Mouse (Mus musculus) heart, embryonic 11.5 days (tissue): ENCODE measurements at regions not wholly inside any gene's neighbourhood (a gene's known extent, or its start where the extent isn't known, plus 50 kb on each side); places are given as distances from the start of the nearest gene placed in this dataset.

Experiments used
- ATAC-seq: fragments of 200-750 bp; cut with Nextera tagmentation; replicated peaks from 2 replicates; pipeline ENCODE4 v1.8.0; 2017; ENCODE audit warnings: moderate library complexity; ENCODE audit not compliant: insufficient number of reproducible peaks, low FRiP score, low TSS enrichment
- H3K27ac ChIP-seq: fragments of 300-500 bp; sonication (generic); 2 replicates; pipeline ENCODE4 v1.5.1; 2014; ENCODE audit warnings: mild to moderate bottlenecking, low read depth, low read length
- H3K27me3 ChIP-seq: fragments of 300-500 bp; sonication (generic); 2 replicates; pipeline ENCODE4 v1.6.1; 2014; ENCODE audit warnings: mild to moderate bottlenecking, low read length, mixed read lengths; ENCODE audit not compliant: control insufficient read depth, insufficient read depth
- H3K36me3 ChIP-seq: fragments of 300-500 bp; sonication (generic); 2 replicates; pipeline ENCODE4 v1.6.1; 2014; ENCODE audit warnings: mild to moderate bottlenecking, low read length, moderate library complexity, mixed read lengths; ENCODE audit not compliant: control insufficient read depth, insufficient read depth
- H3K4me1 ChIP-seq: fragments of 300-500 bp; sonication (generic); 2 replicates; pipeline ENCODE4 v1.6.1; 2014; ENCODE audit warnings: low read length; ENCODE audit not compliant: control insufficient read depth, insufficient read depth
- H3K4me2 ChIP-seq: fragments of 300-500 bp; sonication (generic); 2 replicates; pipeline ENCODE4 v1.6.1; 2014; ENCODE audit warnings: mild to moderate bottlenecking, moderate library complexity
- H3K4me3 ChIP-seq: fragments of 300-500 bp; sonication (generic); 2 replicates; pipeline ENCODE4 v1.5.1; 2014; ENCODE audit warnings: low read depth, low read length
- H3K9ac ChIP-seq: fragments of 300-500 bp; sonication (generic); 2 replicates; pipeline ENCODE4 v1.6.1; 2014; ENCODE audit warnings: mild to moderate bottlenecking, low read depth, low read length, moderate library complexity
- H3K9me3 ChIP-seq: fragments of 300-500 bp; sonication (generic); replicated peaks from 2 replicates; pipeline ENCODE4 v1.6.1; 2016; ENCODE audit warnings: low read length; ENCODE audit not compliant: control insufficient read depth
- WGBS: fragments of 180-500 bp; shearing (Covaris S2); extraction: QIAGEN DNeasy Blood & Tissue Kit; methylation state at CpG from one replicate; pipeline ENCODE4 v1.1.7; 2014; ENCODE audit not compliant: insufficient replicate concordance; 5-methylcytosine and 5-hydroxymethylcytosine counted together

DNA sequence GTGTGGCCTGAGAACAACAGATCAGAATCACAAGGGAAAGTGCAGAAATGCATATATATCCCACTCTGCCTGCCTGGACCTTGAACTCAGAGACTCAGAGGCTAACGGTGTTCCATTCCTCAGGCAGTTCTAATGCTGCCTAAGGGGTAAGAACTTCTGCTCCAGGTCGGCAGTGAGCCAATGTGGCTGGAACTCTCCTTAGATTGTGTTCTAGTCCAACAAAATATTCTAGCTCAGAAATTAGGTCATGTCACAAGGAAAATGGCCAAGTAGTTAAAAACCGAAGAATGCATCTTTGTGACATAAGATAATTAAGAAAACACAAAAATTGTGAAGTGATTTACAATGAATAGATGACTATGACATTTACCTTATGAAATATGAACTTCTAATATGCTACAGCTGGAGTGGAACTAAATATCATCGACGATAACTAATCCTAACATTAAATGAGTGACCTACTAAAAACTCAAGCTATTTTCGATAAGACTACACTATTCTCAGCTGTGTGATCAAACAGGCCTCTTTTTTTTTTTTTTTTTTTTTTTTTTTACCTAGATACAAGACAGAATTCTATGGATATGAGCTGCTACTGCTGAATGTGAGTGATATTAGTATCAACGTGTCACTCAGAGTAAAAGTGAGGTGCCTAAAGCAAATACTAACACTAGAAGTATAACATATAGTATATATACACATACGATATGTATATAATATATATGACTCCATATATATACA lies 315.1 kb upstream of the Map3k7 start:
- Histone ChIP-seq H3K36me3 (no peaks in the 10 kb centered on the region), H3K4me2 (no peak overlapping the region), H3K9ac (no peak overlapping the region), H3K27ac (no peak overlapping the region), H3K27me3 (no peaks in the 10 kb centered on the region), H3K4me3 (no peak overlapping the region), H3K9me3 (no peaks in the 10 kb centered on the region), H3K4me1 (no peaks in the 10 kb centered on the region)
- ATAC-seq = no peak
- WGBS = 85% methylated on average over 8 of the region's 8 CpGs

DNA sequence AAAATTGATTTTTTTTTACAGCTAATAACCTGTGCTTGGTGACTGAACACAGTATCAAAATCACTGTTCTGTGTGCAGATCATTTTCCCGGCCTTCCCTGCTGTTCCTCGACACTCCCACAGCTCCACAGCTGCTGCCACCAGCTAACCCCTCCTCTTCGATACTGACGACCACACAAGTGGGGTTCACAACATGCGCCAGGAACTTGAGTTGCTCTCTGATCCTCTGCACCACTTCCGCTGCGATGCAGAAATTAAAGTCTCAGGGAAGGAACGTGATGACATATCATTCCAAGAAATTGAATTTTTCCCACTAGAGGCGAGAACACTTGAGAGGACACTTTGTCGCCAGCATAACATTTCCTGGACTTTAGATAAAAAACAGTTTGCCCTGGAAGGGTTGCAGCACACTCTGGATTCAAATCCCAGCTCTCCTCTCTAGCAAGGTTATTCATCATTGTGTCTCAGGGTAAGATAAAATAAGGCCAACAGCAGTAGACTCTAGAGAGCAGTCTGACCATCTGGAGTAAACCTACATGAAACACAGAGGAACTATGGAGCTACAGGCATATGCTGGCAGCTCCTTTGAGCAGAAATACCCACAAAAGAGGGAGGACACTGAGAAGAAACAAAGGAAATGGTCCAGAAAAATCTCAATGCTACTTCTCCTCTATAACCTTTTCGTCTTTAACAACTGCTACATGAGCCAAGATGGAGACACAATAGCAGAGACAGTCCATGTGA lies 308.4 kb upstream of the Map3k7 start:
- Histone ChIP-seq H3K4me1 (no peaks in the 10 kb centered on the region), H3K9ac (no peak overlapping the region), H3K4me2 (no peak overlapping the region), H3K36me3 (no peaks in the 10 kb centered on the region), H3K4me3 (no peak overlapping the region), H3K27ac (no peak overlapping the region), H3K9me3 (no peaks in the 10 kb centered on the region), H3K27me3 (no peaks in the 10 kb centered on the region)
- ATAC-seq = no peak
- WGBS = 56% methylated on average over 11 of the region's 11 CpGs

DNA sequence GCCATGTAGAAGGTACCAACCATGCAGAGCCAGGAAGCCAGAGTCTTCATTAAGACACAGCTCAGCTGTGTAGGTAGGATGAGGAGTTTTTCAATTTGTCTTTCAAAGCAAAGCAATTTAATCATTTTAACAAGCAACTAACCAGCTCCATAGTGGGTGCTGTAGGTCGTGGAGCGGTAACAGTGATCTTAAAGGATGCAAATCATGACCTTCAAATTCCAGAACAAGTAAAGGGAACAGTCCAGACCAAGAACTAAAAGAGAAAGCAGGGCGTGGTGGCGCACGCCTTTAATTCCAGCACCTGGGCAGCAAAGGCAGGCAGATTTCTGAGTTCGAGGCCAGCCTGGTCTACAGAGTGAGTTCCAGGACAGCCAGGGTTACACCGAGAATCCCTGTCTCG lies 307.8 kb upstream of the Map3k7 start:
- no peaks in the 10 kb centered on the region for H3K9me3 ChIP-seq
- no peak overlapping the region for H3K4me3 ChIP-seq
- H3K27ac ChIP-seq = no peak overlapping the region
- H3K36me3 ChIP-seq = no peaks in the 10 kb centered on the region
- no peak for ATAC-seq
- no peak overlapping the region for H3K4me2 ChIP-seq
- 90% methylated on average over 8 of the region's 8 CpGs for WGBS
- H3K4me1 ChIP-seq = no peaks in the 10 kb centered on the region
- no peaks in the 10 kb centered on the region for H3K27me3 ChIP-seq
- H3K9ac ChIP-seq = no peak overlapping the region

DNA sequence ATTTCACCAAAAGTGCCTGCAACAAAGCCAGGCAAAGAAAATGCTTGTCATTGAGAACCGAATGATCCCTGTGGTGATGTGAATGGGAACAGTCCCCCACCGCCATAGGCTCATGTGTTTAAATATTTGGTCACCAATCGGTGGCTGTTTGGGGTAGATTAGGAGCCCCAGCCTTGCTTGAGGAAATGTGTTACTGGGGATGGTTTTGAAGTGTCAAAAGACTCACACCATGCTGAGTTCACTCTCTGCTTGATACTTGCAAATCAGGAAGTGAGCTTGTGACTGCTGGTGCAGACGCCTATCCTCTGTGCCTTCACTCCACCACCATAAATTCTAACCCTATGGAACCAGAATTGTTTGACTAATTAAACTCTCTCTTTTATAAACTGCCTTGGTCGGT lies 305.1 kb upstream of the Map3k7 start:
- no peaks in the 10 kb centered on the region for H3K27me3 ChIP-seq
- H3K4me1 ChIP-seq = no peaks in the 10 kb centered on the region; the same call in 1 of the 2 replicates
- H3K36me3 ChIP-seq = no peaks in the 10 kb centered on the region
- no peak overlapping the region for H3K9ac ChIP-seq
- WGBS = 46% methylated on average over 5 of the region's 5 CpGs
- no peaks in the 10 kb centered on the region for H3K9me3 ChIP-seq
- H3K4me2 ChIP-seq = no peak overlapping the region
- H3K4me3 ChIP-seq = no peak overlapping the region
- ATAC-seq = no peak
- H3K27ac ChIP-seq = no peak overlapping the region

DNA sequence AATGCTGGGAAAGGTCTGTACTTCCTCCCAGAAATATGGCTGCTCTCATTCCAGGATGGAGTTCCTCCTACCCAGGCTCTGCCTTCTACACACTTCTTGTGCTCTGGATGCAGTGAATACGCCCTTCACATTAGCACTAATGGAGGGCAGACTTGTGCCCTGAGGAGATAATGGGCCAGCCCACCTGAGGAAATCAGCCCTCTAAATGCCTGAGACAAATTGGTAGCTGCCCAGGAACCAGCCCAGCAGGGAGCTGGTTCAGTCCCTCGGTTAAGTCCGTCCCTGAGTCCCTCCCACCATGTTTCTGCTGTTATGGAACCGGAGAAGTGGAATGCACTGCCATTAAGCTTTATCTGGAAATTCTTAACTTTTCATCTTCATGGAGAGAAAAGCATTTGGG lies 303.0 kb upstream of the Map3k7 start:
- Histone ChIP-seq H3K9me3 (no peaks in the 10 kb centered on the region), H3K4me2 (no peak overlapping the region), H3K27me3 (no peaks in the 10 kb centered on the region), H3K36me3 (no peaks in the 10 kb centered on the region), H3K9ac (no peak overlapping the region), H3K4me1 (no peaks in the 10 kb centered on the region; the same call in 1 of the 2 replicates), H3K27ac (no peak overlapping the region), H3K4me3 (no peak overlapping the region)
- no peak for ATAC-seq
- 35% methylated on average over 4 of the region's 4 CpGs for WGBS

DNA sequence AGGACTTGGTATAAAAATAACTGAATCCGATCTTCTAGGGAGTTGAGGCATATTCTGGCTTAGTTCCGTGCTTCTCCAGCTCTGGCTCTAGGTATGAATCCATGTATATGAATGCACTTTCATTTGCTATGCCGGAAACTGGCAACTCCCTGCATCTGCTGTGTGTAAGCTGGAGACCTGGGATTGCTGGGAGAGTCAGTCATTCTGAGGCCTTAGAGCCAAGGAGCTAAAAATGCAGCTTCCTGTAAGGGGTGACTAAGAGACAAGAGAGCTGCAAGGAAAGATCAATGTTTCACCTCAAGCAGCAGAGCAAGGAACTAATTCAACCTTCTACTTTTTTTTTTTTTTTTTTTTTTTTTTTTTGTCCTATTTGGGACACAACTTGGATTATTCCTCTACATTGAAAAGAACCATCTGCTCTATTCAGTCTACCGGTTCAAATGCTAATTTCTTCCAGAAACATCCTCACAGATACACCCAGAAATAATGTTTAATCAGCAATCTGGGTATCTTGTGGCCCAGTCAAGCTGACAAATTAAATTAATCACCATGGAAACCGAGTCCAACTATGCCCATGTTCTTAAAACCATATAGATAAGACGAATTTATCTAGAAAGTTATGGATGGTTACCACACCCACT lies 292.2 kb upstream of the Map3k7 start:
- Histone ChIP-seq H3K9me3 (no peaks in the 10 kb centered on the region), H3K4me3 (no peak overlapping the region), H3K36me3 (no peaks in the 10 kb centered on the region), H3K27ac (no peak overlapping the region), H3K4me1 (no peaks in the 10 kb centered on the region), H3K4me2 (no peak overlapping the region), H3K27me3 (no peaks in the 10 kb centered on the region), H3K9ac (no peak overlapping the region)
- WGBS = 80% methylated on average over 6 of the region's 6 CpGs
- no peak for ATAC-seq

DNA sequence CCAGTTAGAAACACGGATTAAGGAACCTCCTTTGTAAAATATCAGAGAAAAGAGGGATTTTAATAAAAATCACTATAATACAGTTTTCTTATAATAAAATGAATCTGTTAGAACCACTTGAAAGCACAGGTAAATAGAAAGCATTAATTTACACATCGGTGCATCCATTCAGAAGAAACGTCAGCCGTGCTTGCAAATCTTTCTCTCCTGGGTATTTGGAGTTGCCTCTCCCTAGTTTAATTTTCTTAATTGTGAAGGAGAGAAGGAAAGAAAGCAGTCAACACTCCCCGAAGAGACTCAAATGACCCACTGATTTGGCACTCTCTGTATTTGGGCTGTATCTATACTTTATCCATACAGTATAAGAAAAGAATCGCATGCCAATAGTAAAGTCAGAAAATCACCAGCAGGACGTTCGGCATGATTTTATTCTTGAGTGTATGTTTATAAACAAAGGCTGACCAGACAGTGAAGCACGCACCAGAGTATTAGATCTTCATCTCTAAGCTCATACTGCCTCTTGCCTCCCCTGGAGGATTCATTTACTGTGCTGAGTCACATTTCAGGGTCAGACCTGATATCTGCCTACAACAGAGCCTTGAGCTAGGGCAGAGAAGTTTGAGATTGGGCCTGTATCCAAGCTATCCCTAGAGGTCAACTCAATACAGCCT lies 291.6 kb upstream of the Map3k7 start:
- ATAC-seq = no peak
- H3K9ac ChIP-seq = no peak overlapping the region
- H3K27me3 ChIP-seq = no peaks in the 10 kb centered on the region
- no peaks in the 10 kb centered on the region for H3K4me1 ChIP-seq
- 82% methylated on average over 9 of the region's 9 CpGs for WGBS
- no peak overlapping the region for H3K27ac ChIP-seq
- no peak overlapping the region for H3K4me2 ChIP-seq
- no peaks in the 10 kb centered on the region for H3K36me3 ChIP-seq
- H3K4me3 ChIP-seq = no peak overlapping the region
- no peaks in the 10 kb centered on the region for H3K9me3 ChIP-seq

DNA sequence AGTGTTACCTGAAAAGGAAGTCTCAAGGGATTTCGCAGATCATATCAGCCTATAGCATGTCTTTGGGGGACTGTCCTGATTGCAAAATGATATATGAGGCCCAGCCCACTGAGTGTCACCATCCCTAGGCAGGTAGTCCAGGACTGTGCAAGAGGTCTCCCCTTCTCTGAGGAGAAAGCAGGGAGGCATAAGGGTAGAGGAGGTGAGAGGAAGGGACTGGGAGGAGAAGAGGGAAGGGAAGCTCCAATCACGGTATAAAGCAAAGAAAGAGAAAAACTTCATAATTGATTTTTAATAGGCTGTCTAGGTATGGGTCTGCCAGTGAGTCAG lies 291.1 kb upstream of the Map3k7 start:
- Histone ChIP-seq H3K27ac (no peak overlapping the region), H3K4me2 (no peak overlapping the region), H3K9me3 (no peaks in the 10 kb centered on the region), H3K9ac (no peak overlapping the region), H3K4me1 (no peaks in the 10 kb centered on the region), H3K27me3 (no peaks in the 10 kb centered on the region), H3K4me3 (no peak overlapping the region), H3K36me3 (no peaks in the 10 kb centered on the region)
- no peak for ATAC-seq
- WGBS = 84% methylated on average over 2 of the region's 2 CpGs
